Comparison of ENCODE assay signal across 18 mouse cellular contexts in genomic region chrX:135464160-135464559, GRCm38 (mm10). TPM values are rescaled to one million over a fixed set of nuclear protein-coding genes. Genes with fewer than 3 reads are reported as not detected.
"Had no signal": no experiment of that assay in that cellular context is flagged by ENCODE, and none has a peak within 500 bp of the region (broad histone marks: within the 10 kb centered on the region; RNA-seq: fewer than 3 reads in every experiment).

No protein-coding gene starts in this region.

RNA-seq across cellular contexts. Expression of gene AV320801, which starts 30.2 kb away (rescaled TPM):
- polyA plus RNA-seq: embryonic facial prominence, embryonic 10.5 days; embryonic facial prominence, embryonic 11.5 days; embryonic facial prominence, embryonic 12.5 days; embryonic facial prominence, embryonic 13.5 days; erythroblast, embryonic 14.5 days; forebrain, embryonic 10.5 days; forebrain, embryonic 11.5 days; forebrain, embryonic 12.5 days; forebrain, embryonic 13.5 days; forebrain, embryonic 14.5 days; forebrain, embryonic 15.5 days; forebrain, embryonic 16.5 days; forebrain, postnatal 0 days; frontal cortex, adult 2 months; gonadal fat pad, adult 2 months; heart, adult 2 months had no signal

RNA-seq across cellular contexts. Expression of gene Gm7903, which starts 30.5 kb away (rescaled TPM):
- polyA plus RNA-seq: embryonic facial prominence, embryonic 10.5 days; embryonic facial prominence, embryonic 11.5 days; embryonic facial prominence, embryonic 12.5 days; embryonic facial prominence, embryonic 13.5 days; embryonic facial prominence, embryonic 14.5 days; embryonic facial prominence, embryonic 15.5 days; erythroblast, embryonic 14.5 days; forebrain, embryonic 10.5 days; forebrain, embryonic 11.5 days; forebrain, embryonic 12.5 days; forebrain, embryonic 13.5 days; forebrain, embryonic 14.5 days; forebrain, embryonic 15.5 days; forebrain, embryonic 16.5 days; frontal cortex, adult 2 months; gonadal fat pad, adult 2 months; heart, adult 2 months had no signal
